7 mouse cellular contexts compared by ENCODE assay signal in the genomic region with DNA sequence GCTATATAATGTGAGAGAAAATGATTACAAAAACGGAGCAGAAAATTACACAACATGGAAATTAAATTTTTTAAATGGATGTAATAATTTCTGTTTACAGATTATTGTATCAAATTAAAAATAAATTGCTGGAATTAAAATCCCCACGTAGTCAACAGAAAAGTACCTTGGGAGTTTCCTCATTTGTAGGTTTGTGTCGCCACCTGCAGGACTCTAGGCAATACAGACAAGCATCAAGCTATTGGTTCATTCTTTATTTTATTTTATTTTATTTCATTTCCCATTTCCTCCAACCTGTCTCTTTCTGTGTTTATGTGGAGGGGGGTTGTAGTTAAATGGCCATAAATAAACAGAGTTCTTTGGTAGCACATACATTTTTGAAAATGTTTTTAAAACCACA.
A peak's percentile ranks its signal among the peaks of the same experiment; 100 is the strongest.
DNase-seq lines count a peak whose midpoint lies in the region; ATAC-seq and TF ChIP-seq lines count a peak whose summit lies in the region.

No protein-coding gene starts in this region.

- ATAC-seq in hindbrain, embryonic 11.5 days (ENCODE audit: low FRiP score): no peak
- no peak for ATAC-seq in hindbrain, embryonic 12.5 days (ENCODE audit: low FRiP score)

- H3K9ac ChIP-seq in hindbrain, embryonic 11.5 days (ENCODE audit: low read depth, low read length): no peak overlapping the region
- no peak overlapping the region for H3K9ac ChIP-seq in hindbrain, embryonic 12.5 days

- no peak overlapping the region for H3K4me3 ChIP-seq in hindbrain, embryonic 11.5 days (ENCODE audit: low read depth, low read length)
- H3K4me3 ChIP-seq in hindbrain, embryonic 12.5 days: no peak overlapping the region
- H3K4me3 ChIP-seq in E14TG2a.4 (replicated peaks; ENCODE audit: low read length): no peak overlapping the region

- H3K9me3 ChIP-seq in hindbrain, embryonic 11.5 days (ENCODE audit: control insufficient read depth, low read length): no peaks in the 10 kb centered on the region
- no peaks in the 10 kb centered on the region for H3K9me3 ChIP-seq in hindbrain, embryonic 12.5 days (replicated peaks)
- H3K9me3 ChIP-seq in E14TG2a.4 (ENCODE audit: low read length): no peaks in the 10 kb centered on the region

- peak; percentile 39 for TF ChIP-seq CTCF in E14TG2a.4 (conservative IDR thresholded peaks at IDR 0.05; ENCODE audit: low read length)

- no peaks in the 10 kb centered on the region for H3K36me3 ChIP-seq in hindbrain, embryonic 11.5 days (ENCODE audit: control insufficient read depth, insufficient read depth, low read length)
- no peaks in the 10 kb centered on the region for H3K36me3 ChIP-seq in hindbrain, embryonic 12.5 days
- H3K36me3 ChIP-seq in E14TG2a.4 (ENCODE audit: insufficient read depth, low read length): no peaks in the 10 kb centered on the region

- WGBS in hindbrain, embryonic 11.5 days: 20% methylated on average over 3 of the region's 3 CpGs
- 15% methylated on average over 3 of the region's 3 CpGs for WGBS in hindbrain, embryonic 12.5 days

- no peak overlapping the region for H3K4me2 ChIP-seq in hindbrain, embryonic 11.5 days (replicated peaks; ENCODE audit: low read depth, low read length)
- no peak overlapping the region for H3K4me2 ChIP-seq in hindbrain, embryonic 12.5 days (replicated peaks)

- no peaks in the 10 kb centered on the region for H3K27me3 ChIP-seq in hindbrain, embryonic 11.5 days (ENCODE audit: control insufficient read depth, insufficient read depth, low read length)
- no peaks in the 10 kb centered on the region for H3K27me3 ChIP-seq in hindbrain, embryonic 12.5 days
- no peaks in the 10 kb centered on the region for H3K27me3 ChIP-seq in E14TG2a.4 (ENCODE audit: insufficient read depth, low read length)

- no peak overlapping the region for H3K27ac ChIP-seq in hindbrain, embryonic 11.5 days (ENCODE audit: low read depth, low read length)
- H3K27ac ChIP-seq in hindbrain, embryonic 12.5 days: no peak overlapping the region

- no peaks in the 10 kb centered on the region for H3K4me1 ChIP-seq in hindbrain, embryonic 11.5 days (replicated peaks; ENCODE audit: control insufficient read depth, insufficient read depth, low read length)
- peaks cover 9% of the 10 kb centered on the region; the same call in 1 of the 2 replicates for H3K4me1 ChIP-seq in hindbrain, embryonic 12.5 days
- peaks cover 27% of the 10 kb centered on the region for H3K4me1 ChIP-seq in E14TG2a.4 (replicated peaks; ENCODE audit: low read depth, low read length)

- peak; percentile 63 for DNase-seq in hindbrain, embryonic 11.5 days (ENCODE audit: low spot score)
- peak; percentile 47 for DNase-seq in adrenal gland, postnatal 10 days
- DNase-seq in kidney, postnatal 36 days: peak; percentile 59 to 79
- peak; percentile 60 for DNase-seq in retina, postnatal 1 day
- no peak for DNase-seq in c-Kit-positive CD71-positive TER-119-positive erythroid progenitor cells, embryonic 14.5 days (ENCODE audit: low spot score)
